Mouse (Mus musculus): ENCODE measurements around the gene Zdhhc14. TPM values are rescaled to one million over a fixed set of nuclear protein-coding genes. Genes with fewer than 3 reads are reported as not detected.

Gene Zdhhc14
- polyA plus RNA-seq (2015; fragmentation: Nextera tagmentation; extraction: Ambion mirVana): 3.5 and 4.0 TPM in 2 replicates

- peak; percentile 90 for DNase-seq (ENCODE audit: low spot score)
These were observed at the start of gene Zdhhc14 for GRCm38 (mm10) chr17:5491801-5492745. Gene Zdhhc14, plus strand, starts transcription at chr17:5492557.

- DNase-seq (ENCODE audit: low spot score): no peak
These were observed 49.1 kb upstream of the Zdhhc14 start for GRCm38 (mm10) chr17:5443260-5443659.

GRCm38 (mm10) chr17:5443751-5444150 is 48.6 kb upstream of the Zdhhc14 start:
- no peak for DNase-seq (ENCODE audit: low spot score)

- DNase-seq (ENCODE audit: low spot score): no peak
These were observed 38.7 kb upstream of the Zdhhc14 start for GRCm38 (mm10) chr17:5453657-5454056.

GRCm38 (mm10) chr17:5463912-5464311 is 28.4 kb upstream of the Zdhhc14 start:
- DNase-seq (ENCODE audit: low spot score): no peak

GRCm38 (mm10) chr17:5466736-5467135 is 25.6 kb upstream of the Zdhhc14 start:
- no peak for DNase-seq (ENCODE audit: low spot score)

- DNase-seq (ENCODE audit: low spot score): no peak
These were observed 25.2 kb upstream of the Zdhhc14 start for GRCm38 (mm10) chr17:5467177-5467576.

GRCm38 (mm10) chr17:5472268-5472667 is 20.1 kb upstream of the Zdhhc14 start:
- no peak for DNase-seq (ENCODE audit: low spot score)

GRCm38 (mm10) chr17:5475960-5476725 is 16.2 kb upstream of the Zdhhc14 start:
- DNase-seq (ENCODE audit: low spot score): no peak

- DNase-seq (ENCODE audit: low spot score): no peak
These were observed 8.9 kb upstream of the Zdhhc14 start for GRCm38 (mm10) chr17:5483456-5483855.

GRCm38 (mm10) chr17:5484663-5485062 is 7.7 kb upstream of the Zdhhc14 start:
- no peak for DNase-seq (ENCODE audit: low spot score)

- DNase-seq (ENCODE audit: low spot score): peak; percentile 67
These were observed 4.2 kb upstream of the Zdhhc14 start for GRCm38 (mm10) chr17:5488156-5488555.

GRCm38 (mm10) chr17:5490351-5490750 is 2.0 kb upstream of the Zdhhc14 start:
- DNase-seq (ENCODE audit: low spot score): no peak

GRCm38 (mm10) chr17:5491031-5491800 is 1.1 kb upstream of the Zdhhc14 start:
- peak; percentile 96 for DNase-seq (ENCODE audit: low spot score)

- no peak for DNase-seq (ENCODE audit: low spot score)
These were observed 396 bp downstream of the Zdhhc14 start for GRCm38 (mm10) chr17:5492746-5493160.

GRCm38 (mm10) chr17:5493161-5493771 is 909 bp downstream of the Zdhhc14 start:
- DNase-seq (ENCODE audit: low spot score): peak; percentile 47

GRCm38 (mm10) chr17:5493809-5494208 is 1.5 kb downstream of the Zdhhc14 start:
- peak; percentile 49 for DNase-seq (ENCODE audit: low spot score)

GRCm38 (mm10) chr17:5494832-5495231 is 2.5 kb downstream of the Zdhhc14 start:
- DNase-seq (ENCODE audit: low spot score): no peak

GRCm38 (mm10) chr17:5497695-5498094 is 5.3 kb downstream of the Zdhhc14 start:
- no peak for DNase-seq (ENCODE audit: low spot score)

GRCm38 (mm10) chr17:5498996-5499395 is 6.6 kb downstream of the Zdhhc14 start:
- no peak for DNase-seq (ENCODE audit: low spot score)

Measured in thymus, postnatal 0 days (tissue).